Mouse (Mus musculus): Measurements from ENCODE around the gene Henmt1. TPM values are rescaled to one million over a fixed set of nuclear protein-coding genes. Genes with fewer than 3 reads are reported as not detected.

Henmt1 gene
- total and polyA plus RNA-seq, 3 experiments: 0.08 TPM; not detected in 2

GRCm38 (mm10) chr3:108933557-108933956, 6.1 kb upstream of the Henmt1 start:
- Histone ChIP-seq H3K9me3 (replicated peaks; ENCODE audit: insufficient read depth, low read length) (no peaks in the 10 kb centered on the region), H3K27me3 (ENCODE audit: control insufficient read depth in 1 of 2, insufficient read depth in 2 of 2, low read length in 2 of 2) (peaks cover 0 to 1% of the 10 kb centered on the region in 2 experiments; a peak in 1 of 4 replicates), H3K27ac (ENCODE audit: control insufficient read depth, low read depth, low read length) (no peak overlapping the region), H3K79me2 (ENCODE audit: control insufficient read depth, insufficient read depth, low read length, poor library complexity) (no peaks in the 10 kb centered on the region), H3K9ac (ENCODE audit: control insufficient read depth, low read depth, low read length, poor library complexity, severe bottlenecking) (no peak overlapping the region), H3K4me1 (ENCODE audit: control insufficient read depth in 1 of 2, insufficient read depth in 2 of 2, low read length in 2 of 2) (no peaks in the 10 kb centered on the region), H3K36me3 (ENCODE audit: control insufficient read depth in 1 of 2, insufficient read depth in 2 of 2, low read length in 2 of 2) (no peaks in the 10 kb centered on the region), H3K4me3 (ENCODE audit: control insufficient read depth in 1 of 2, insufficient read depth in 1 of 2, low read depth in 2 of 2, low read length in 2 of 2) (no peak overlapping the region)
- no peak for DNase-seq (ENCODE audit: low read depth, low spot score)
- TF ChIP-seq ETS1 (IDR thresholded peaks at IDR 0.05; ENCODE audit: low read depth, low read length) (no peak), GABPA (IDR thresholded peaks at IDR 0.05; ENCODE audit: low read depth, low read length) (no peak), MXI1 (IDR thresholded peaks at IDR 0.05; ENCODE audit: low read depth, low read length) (no peak), NRF1 (IDR thresholded peaks at IDR 0.05; ENCODE audit: insufficient read depth, low read depth, low read length, poor library complexity, severe bottlenecking) (no peak), MYC (IDR thresholded peaks at IDR 0.05; ENCODE audit: low read depth, low read length) (no peak), MAX (IDR thresholded peaks at IDR 0.05; ENCODE audit: low read length) (no peak)

- Histone ChIP-seq H3K79me2 (ENCODE audit: control insufficient read depth, insufficient read depth, low read length, poor library complexity) (no peaks in the 10 kb centered on the region), H3K27me3 (ENCODE audit: control insufficient read depth in 1 of 2, insufficient read depth in 2 of 2, low read length in 2 of 2) (peaks cover 0 to 1% of the 10 kb centered on the region in 2 experiments; a peak in 1 of 4 replicates), H3K4me3 (ENCODE audit: control insufficient read depth in 1 of 2, insufficient read depth in 1 of 2, low read depth in 2 of 2, low read length in 2 of 2) (no peak overlapping the region), H3K4me1 (ENCODE audit: control insufficient read depth in 1 of 2, insufficient read depth in 2 of 2, low read length in 2 of 2) (no peaks in the 10 kb centered on the region), H3K9me3 (replicated peaks; ENCODE audit: insufficient read depth, low read length) (no peaks in the 10 kb centered on the region), H3K9ac (ENCODE audit: control insufficient read depth, low read depth, low read length, poor library complexity, severe bottlenecking) (no peak overlapping the region), H3K36me3 (ENCODE audit: control insufficient read depth in 1 of 2, insufficient read depth in 2 of 2, low read length in 2 of 2) (no peaks in the 10 kb centered on the region), H3K27ac (ENCODE audit: control insufficient read depth, low read depth, low read length) (no peak overlapping the region)
- TF ChIP-seq ELF1 (IDR thresholded peaks at IDR 0.05; ENCODE audit: low read depth, low read length) (no peak), NRF1 (IDR thresholded peaks at IDR 0.05; ENCODE audit: insufficient read depth, low read depth, low read length, poor library complexity, severe bottlenecking) (no peak), RAD21 (IDR thresholded peaks at IDR 0.05; ENCODE audit: low read depth, low read length) (no peak), MYB (IDR thresholded peaks at IDR 0.05; ENCODE audit: low read depth, low read length) (no peak), TBP (IDR thresholded peaks at IDR 0.05; ENCODE audit: low read depth, low read length) (no peak)
- no peak for DNase-seq (ENCODE audit: low read depth, low spot score)
Observed at GRCm38 (mm10) chr3:108938691-108939090, 982 bp upstream of the Henmt1 start.

- H3K36me3 ChIP-seq (ENCODE audit: control insufficient read depth in 1 of 2, insufficient read depth in 2 of 2, low read length in 2 of 2): no peaks in the 10 kb centered on the region
- no peak within 1 kb of the TSS for H3K27ac ChIP-seq (ENCODE audit: control insufficient read depth, low read depth, low read length)
- H3K79me2 ChIP-seq (ENCODE audit: control insufficient read depth, insufficient read depth, low read length, poor library complexity): no peaks in the 10 kb centered on the region
- no peaks in the 10 kb centered on the region for H3K9me3 ChIP-seq (replicated peaks; ENCODE audit: insufficient read depth, low read length)
- no peaks in the 10 kb centered on the region for H3K27me3 ChIP-seq (ENCODE audit: control insufficient read depth in 1 of 2, insufficient read depth in 2 of 2, low read length in 2 of 2)
- DNase-seq (ENCODE audit: low read depth, low spot score): no peak
- no peak within 1 kb of the TSS for H3K9ac ChIP-seq (ENCODE audit: control insufficient read depth, low read depth, low read length, poor library complexity, severe bottlenecking)
- TF ChIP-seq TBP (IDR thresholded peaks at IDR 0.05; ENCODE audit: low read depth, low read length) (no peak), MXI1 (IDR thresholded peaks at IDR 0.05; ENCODE audit: low read depth, low read length) (no peak), TCF12 (IDR thresholded peaks at IDR 0.05; ENCODE audit: low read depth, low read length) (no peak), CHD2 (IDR thresholded peaks at IDR 0.05; ENCODE audit: low read length) (no peak), CHD1 (IDR thresholded peaks at IDR 0.05; ENCODE audit: low read depth, low read length) (no peak), NRF1 (IDR thresholded peaks at IDR 0.05; ENCODE audit: insufficient read depth, low read depth, low read length, poor library complexity, severe bottlenecking) (no peak)
- no peak within 1 kb of the TSS for H3K4me3 ChIP-seq (ENCODE audit: control insufficient read depth in 1 of 2, insufficient read depth in 1 of 2, low read depth in 2 of 2, low read length in 2 of 2)
- no peaks in the 10 kb centered on the region for H3K4me1 ChIP-seq (ENCODE audit: control insufficient read depth in 1 of 2, insufficient read depth in 2 of 2, low read length in 2 of 2)
Observed at GRCm38 (mm10) chr3:108940001-108940633, 444 bp downstream of the Henmt1 start, which contains the start of gene Gm9857. TSS of gene Gm9857 (minus strand) at chr3:108940445.
